Mouse (Mus musculus): ENCODE data around the gene Runx1. TPM values are rescaled to one million over a fixed set of nuclear protein-coding genes. Genes with fewer than 3 reads are reported as not detected.

Gene Runx1
- polyA plus RNA-seq, 1 experiment from 2014 or later, result 0.59 TPM

DNA sequence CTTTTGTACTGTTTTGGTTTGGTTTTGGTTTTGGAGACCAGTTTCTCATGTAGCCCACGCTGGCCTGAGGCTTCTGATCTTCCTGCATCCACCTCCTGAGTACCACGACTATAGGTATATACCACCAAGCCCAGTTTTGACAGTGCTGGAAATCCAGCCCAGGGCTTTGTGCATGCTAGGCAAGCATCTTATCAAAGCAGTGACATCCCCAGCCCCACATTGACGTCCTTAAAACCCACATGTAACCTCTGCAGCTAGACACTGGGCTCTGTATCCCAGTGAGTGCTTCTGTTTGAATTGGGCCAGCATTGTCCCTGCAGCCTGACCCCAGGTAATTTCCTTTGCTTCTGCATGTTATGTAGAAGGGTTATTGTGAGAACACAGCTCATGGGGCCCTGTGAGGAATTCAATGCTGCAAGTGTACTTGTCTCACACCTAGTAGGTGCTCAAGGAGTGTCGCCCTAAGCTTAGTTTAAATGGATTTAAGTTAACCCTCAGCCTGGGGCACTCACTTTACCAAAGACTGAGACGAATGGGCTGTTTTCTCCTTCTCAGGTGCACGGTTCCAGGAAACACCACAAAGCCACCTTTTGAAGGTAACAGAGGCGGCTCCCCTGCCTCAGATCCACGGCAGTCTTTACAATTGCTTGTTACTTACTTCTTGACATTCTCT, 15.2 kb downstream of the Runx1 start:
- no peak for ATAC-seq (ENCODE audit: low read depth)
- 82% methylated on average over 8 of the region's 8 CpGs for WGBS

DNA sequence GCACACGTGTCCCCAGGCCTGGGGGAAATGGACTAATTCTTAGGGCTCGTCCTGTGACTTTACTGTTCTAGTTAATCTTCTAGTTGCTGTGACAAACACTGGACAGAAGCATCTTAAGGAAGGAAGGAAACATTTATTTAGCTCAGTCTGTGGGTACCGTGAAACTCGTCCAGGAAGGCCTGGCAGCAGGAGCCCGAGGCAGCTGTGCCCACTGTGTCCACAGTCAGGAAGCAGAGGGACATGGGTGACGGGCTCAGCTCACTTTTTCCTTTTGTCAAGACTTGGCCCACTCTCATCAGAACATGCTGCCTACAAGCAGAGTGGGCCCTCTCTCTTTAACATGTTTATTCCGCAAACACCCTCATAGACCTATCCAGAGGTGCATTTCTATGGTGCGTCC, 18.2 kb downstream of the Runx1 start:
- ATAC-seq (ENCODE audit: low read depth), result no peak
- Histone ChIP-seq H3K27ac (ENCODE audit: low read depth, low read length) (no peak overlapping the region), H3K36me3 (ENCODE audit: control insufficient read depth, insufficient read depth, low read length) (no peaks in the 10 kb centered on the region), H3K9ac (replicated peaks; ENCODE audit: low read depth, low read length) (no peak overlapping the region), H3K4me3 (ENCODE audit: low read depth, low read length) (no peak overlapping the region), H3K4me2 (ENCODE audit: low read depth, low read length) (no peak overlapping the region), H3K27me3 (ENCODE audit: control insufficient read depth, insufficient read depth, low read length) (no peaks in the 10 kb centered on the region), H3K9me3 (ENCODE audit: control insufficient read depth, low read length) (no peaks in the 10 kb centered on the region), H3K4me1 (ENCODE audit: control insufficient read depth, insufficient read depth, low read length) (peaks cover 7% of the 10 kb centered on the region; the same call in 1 of the 2 replicates)
- 87% methylated on average over 8 of the region's 8 CpGs for WGBS

More for the DNA sequence above, 15.2 kb downstream of the Runx1 start:
- Histone ChIP-seq H3K9ac (replicated peaks; ENCODE audit: low read depth, low read length) (no peak overlapping the region), H3K27me3 (ENCODE audit: control insufficient read depth, insufficient read depth, low read length) (no peaks in the 10 kb centered on the region), H3K4me3 (ENCODE audit: low read depth, low read length) (no peak overlapping the region), H3K9me3 (ENCODE audit: control insufficient read depth, low read length) (no peaks in the 10 kb centered on the region), H3K4me1 (ENCODE audit: control insufficient read depth, insufficient read depth, low read length) (peaks cover 7% of the 10 kb centered on the region; the same call in 1 of the 2 replicates), H3K27ac (ENCODE audit: low read depth, low read length) (no peak overlapping the region), H3K36me3 (ENCODE audit: control insufficient read depth, insufficient read depth, low read length) (no peaks in the 10 kb centered on the region), H3K4me2 (ENCODE audit: low read depth, low read length) (no peak overlapping the region)

- ATAC-seq (ENCODE audit: low read depth), result no peak
- no peak overlapping the region for H3K4me2 ChIP-seq (ENCODE audit: low read depth, low read length)
- no peaks in the 10 kb centered on the region for H3K36me3 ChIP-seq (ENCODE audit: control insufficient read depth, insufficient read depth, low read length)
- no peak overlapping the region for H3K27ac ChIP-seq (ENCODE audit: low read depth, low read length)
- WGBS, result 93% methylated on average over 7 of the region's 7 CpGs
- no peaks in the 10 kb centered on the region for H3K9me3 ChIP-seq (ENCODE audit: control insufficient read depth, low read length)
- H3K4me1 ChIP-seq (ENCODE audit: control insufficient read depth, insufficient read depth, low read length), result no peaks in the 10 kb centered on the region
- H3K27me3 ChIP-seq (ENCODE audit: control insufficient read depth, insufficient read depth, low read length), result no peaks in the 10 kb centered on the region
- no peak overlapping the region for H3K4me3 ChIP-seq (ENCODE audit: low read depth, low read length)
- H3K9ac ChIP-seq (replicated peaks; ENCODE audit: low read depth, low read length), result no peak overlapping the region
Observed at GRCm38 (mm10) chr16:92803076-92803580, 22.8 kb downstream of the Runx1 start.

DNA sequence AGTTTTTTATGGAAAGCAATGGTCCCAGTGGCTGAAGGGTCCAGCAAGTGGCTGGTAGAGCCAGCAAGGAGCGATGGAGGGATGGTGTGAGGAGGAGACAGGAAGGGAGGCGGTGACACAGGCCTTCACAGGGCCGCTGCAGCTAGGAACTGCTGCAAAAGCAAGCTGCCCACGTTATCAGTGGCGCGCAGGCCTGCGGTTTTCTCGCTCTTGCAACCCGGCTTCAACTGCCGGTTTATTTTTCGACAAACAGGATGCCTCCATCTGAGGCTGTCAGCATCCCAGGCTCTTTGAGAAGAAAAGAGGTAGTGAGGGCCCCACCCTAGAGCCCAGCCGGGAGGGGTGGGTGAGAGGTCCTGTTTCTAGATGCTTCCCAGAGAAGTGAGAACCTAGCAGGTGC, 24.4 kb downstream of the Runx1 start:
- Histone ChIP-seq H3K4me1 (ENCODE audit: control insufficient read depth, insufficient read depth, low read length) (no peaks in the 10 kb centered on the region), H3K9me3 (ENCODE audit: control insufficient read depth, low read length) (no peaks in the 10 kb centered on the region), H3K4me3 (ENCODE audit: low read depth, low read length) (no peak overlapping the region), H3K27me3 (ENCODE audit: control insufficient read depth, insufficient read depth, low read length) (no peaks in the 10 kb centered on the region), H3K36me3 (ENCODE audit: control insufficient read depth, insufficient read depth, low read length) (no peaks in the 10 kb centered on the region), H3K9ac (replicated peaks; ENCODE audit: low read depth, low read length) (no peak overlapping the region), H3K4me2 (ENCODE audit: low read depth, low read length) (no peak overlapping the region), H3K27ac (ENCODE audit: low read depth, low read length) (no peak overlapping the region)
- 82% methylated on average over 12 of the region's 12 CpGs for WGBS
- ATAC-seq (ENCODE audit: low read depth), result no peak

GRCm38 (mm10) chr16:92800845-92801244, 25.1 kb downstream of the Runx1 start:
- H3K27ac ChIP-seq (ENCODE audit: low read depth, low read length), result no peak overlapping the region
- no peaks in the 10 kb centered on the region for H3K9me3 ChIP-seq (ENCODE audit: control insufficient read depth, low read length)
- H3K27me3 ChIP-seq (ENCODE audit: control insufficient read depth, insufficient read depth, low read length), result no peaks in the 10 kb centered on the region
- H3K9ac ChIP-seq (replicated peaks; ENCODE audit: low read depth, low read length), result no peak overlapping the region
- H3K36me3 ChIP-seq (ENCODE audit: control insufficient read depth, insufficient read depth, low read length), result no peaks in the 10 kb centered on the region
- H3K4me2 ChIP-seq (ENCODE audit: low read depth, low read length), result no peak overlapping the region
- H3K4me1 ChIP-seq (ENCODE audit: control insufficient read depth, insufficient read depth, low read length), result no peaks in the 10 kb centered on the region
- no peak for ATAC-seq (ENCODE audit: low read depth)
- 91% methylated on average over 5 of the region's 5 CpGs for WGBS
- no peak overlapping the region for H3K4me3 ChIP-seq (ENCODE audit: low read depth, low read length)

GRCm38 (mm10) chr16:92799940-92800339, 26.0 kb downstream of the Runx1 start:
- Histone ChIP-seq H3K9me3 (ENCODE audit: control insufficient read depth, low read length) (no peaks in the 10 kb centered on the region), H3K27ac (ENCODE audit: low read depth, low read length) (no peak overlapping the region), H3K4me1 (ENCODE audit: control insufficient read depth, insufficient read depth, low read length) (no peaks in the 10 kb centered on the region), H3K9ac (replicated peaks; ENCODE audit: low read depth, low read length) (no peak overlapping the region), H3K27me3 (ENCODE audit: control insufficient read depth, insufficient read depth, low read length) (no peaks in the 10 kb centered on the region), H3K36me3 (ENCODE audit: control insufficient read depth, insufficient read depth, low read length) (no peaks in the 10 kb centered on the region), H3K4me3 (ENCODE audit: low read depth, low read length) (no peak overlapping the region), H3K4me2 (ENCODE audit: low read depth, low read length) (no peak overlapping the region)
- ATAC-seq (ENCODE audit: low read depth), result no peak
- WGBS, result 93% methylated on average over 7 of the region's 7 CpGs

DNA sequence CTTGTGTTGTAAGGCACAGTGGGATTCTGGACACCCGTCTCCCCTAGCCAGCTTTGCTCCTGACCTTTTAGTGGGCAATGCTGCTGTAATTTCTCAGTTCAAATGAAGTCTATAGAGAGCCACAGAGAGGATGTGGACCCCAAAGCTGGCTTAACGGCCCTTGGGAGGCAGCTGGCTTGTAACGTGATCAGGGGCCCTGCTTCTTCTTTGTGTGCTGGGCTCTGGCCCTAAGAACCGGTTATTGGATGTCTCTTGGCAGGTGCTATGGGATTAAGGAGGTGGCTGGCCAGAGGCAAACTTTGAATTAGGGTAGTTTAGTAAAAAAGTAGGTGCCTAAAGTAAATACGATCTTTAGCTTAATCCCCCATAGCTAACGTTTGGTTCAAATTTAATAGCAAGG, 31.8 kb downstream of the Runx1 start:
- Histone ChIP-seq H3K4me2 (ENCODE audit: low read depth, low read length) (no peak overlapping the region), H3K4me1 (ENCODE audit: control insufficient read depth, insufficient read depth, low read length) (no peaks in the 10 kb centered on the region), H3K36me3 (ENCODE audit: control insufficient read depth, insufficient read depth, low read length) (no peaks in the 10 kb centered on the region), H3K4me3 (ENCODE audit: low read depth, low read length) (no peak overlapping the region), H3K9me3 (ENCODE audit: control insufficient read depth, low read length) (no peaks in the 10 kb centered on the region), H3K27me3 (ENCODE audit: control insufficient read depth, insufficient read depth, low read length) (no peaks in the 10 kb centered on the region), H3K27ac (ENCODE audit: low read depth, low read length) (no peak overlapping the region), H3K9ac (replicated peaks; ENCODE audit: low read depth, low read length) (no peak overlapping the region)
- 33% methylated on average over 6 of the region's 6 CpGs for WGBS
- no peak for ATAC-seq (ENCODE audit: low read depth)

- H3K27me3 ChIP-seq (ENCODE audit: control insufficient read depth, insufficient read depth, low read length), result no peaks in the 10 kb centered on the region
- H3K9me3 ChIP-seq (ENCODE audit: control insufficient read depth, low read length), result no peaks in the 10 kb centered on the region
- WGBS, result 71% methylated on average over 8 of the region's 8 CpGs
- H3K36me3 ChIP-seq (ENCODE audit: control insufficient read depth, insufficient read depth, low read length), result no peaks in the 10 kb centered on the region
- H3K4me2 ChIP-seq (ENCODE audit: low read depth, low read length), result no peak overlapping the region
- no peak for ATAC-seq (ENCODE audit: low read depth)
- H3K9ac ChIP-seq (replicated peaks; ENCODE audit: low read depth, low read length), result no peak overlapping the region
- H3K4me3 ChIP-seq (ENCODE audit: low read depth, low read length), result no peak overlapping the region
- H3K27ac ChIP-seq (ENCODE audit: low read depth, low read length), result no peak overlapping the region
- H3K4me1 ChIP-seq (ENCODE audit: control insufficient read depth, insufficient read depth, low read length), result no peaks in the 10 kb centered on the region
Observed at GRCm38 (mm10) chr16:92793741-92794140, 32.2 kb downstream of the Runx1 start.

DNA sequence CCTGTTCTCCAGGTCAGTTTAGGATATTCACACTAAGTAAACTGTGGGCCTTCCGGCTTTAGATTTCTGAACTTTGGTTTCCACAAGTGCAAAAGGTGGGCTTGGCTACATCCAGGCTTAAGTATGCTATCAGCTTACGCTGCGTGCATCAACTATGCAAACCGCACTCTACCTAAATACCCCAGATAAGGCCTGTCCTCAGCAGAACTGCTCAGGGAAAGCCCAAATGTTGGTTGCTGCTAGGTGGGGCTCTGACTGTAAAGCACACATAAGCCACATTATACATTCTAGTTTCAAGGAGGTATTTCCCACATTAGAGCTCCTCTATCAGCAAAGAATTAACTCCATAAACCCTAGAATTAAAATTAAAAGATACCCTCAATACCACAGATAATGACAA, 33.0 kb downstream of the Runx1 start:
- Histone ChIP-seq H3K9ac (replicated peaks; ENCODE audit: low read depth, low read length) (no peak overlapping the region), H3K4me1 (ENCODE audit: control insufficient read depth, insufficient read depth, low read length) (no peaks in the 10 kb centered on the region), H3K4me2 (ENCODE audit: low read depth, low read length) (no peak overlapping the region), H3K9me3 (ENCODE audit: control insufficient read depth, low read length) (no peaks in the 10 kb centered on the region), H3K36me3 (ENCODE audit: control insufficient read depth, insufficient read depth, low read length) (no peaks in the 10 kb centered on the region), H3K27ac (ENCODE audit: low read depth, low read length) (no peak overlapping the region), H3K4me3 (ENCODE audit: low read depth, low read length) (no peak overlapping the region), H3K27me3 (ENCODE audit: control insufficient read depth, insufficient read depth, low read length) (no peaks in the 10 kb centered on the region)
- ATAC-seq (ENCODE audit: low read depth), result no peak
- WGBS, result 99% methylated on average over 4 of the region's 4 CpGs
